In the genomic region with DNA sequence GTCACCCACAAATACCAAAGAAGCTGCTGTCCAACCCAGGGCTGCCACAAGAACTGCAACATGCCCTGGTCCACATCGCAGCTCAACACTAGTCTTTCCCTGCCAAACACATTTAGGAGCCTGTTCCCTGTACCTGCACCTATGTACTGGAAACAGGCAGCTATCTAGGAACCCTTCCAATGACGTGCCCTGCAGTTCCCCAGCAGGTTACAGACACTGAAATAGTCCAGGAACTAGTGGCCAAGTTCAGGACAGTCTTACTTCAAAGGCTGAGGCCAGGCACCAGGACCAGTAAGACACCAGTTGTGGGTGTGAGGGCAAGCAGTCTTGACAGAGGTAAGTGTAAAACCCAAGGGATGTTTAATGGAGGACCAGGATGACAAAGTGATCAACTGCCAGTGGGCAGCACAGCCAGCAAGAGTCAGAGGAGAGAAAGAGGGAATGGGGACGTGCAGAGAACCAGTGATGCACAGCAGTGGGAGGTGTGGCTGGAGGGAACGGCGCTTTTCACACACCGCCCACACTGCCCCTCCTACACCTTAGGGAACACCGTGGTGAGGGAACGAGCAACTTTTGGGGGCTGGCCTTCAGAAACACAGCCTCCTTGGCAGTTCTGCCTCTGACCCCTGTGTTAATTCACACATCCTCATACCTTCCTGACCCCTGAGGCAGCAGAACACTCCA, we compare ENCODE assay signal across 11 mouse cellular contexts. TPM values are rescaled to one million over a fixed set of nuclear protein-coding genes. Genes with fewer than 3 reads are reported as not detected.
A peak's percentile ranks its signal among the peaks of the same experiment; 100 is the strongest.
DNase-seq lines count a peak whose midpoint lies in the region; ATAC-seq and TF ChIP-seq lines count a peak whose summit lies in the region.
"Had no signal": no experiment of that assay in that cellular context is flagged by ENCODE, and none has a peak within 500 bp of the region (broad histone marks: within the 10 kb centered on the region; RNA-seq: fewer than 3 reads in every experiment).

No protein-coding gene starts in this region.

- intact Hi-C loops in heart, postnatal 36 days (cut with DNase I): loop anchor here (2.0 kb wide), 1 partner anchor 55 kb away; no protein-coding TSS in a partner anchor

- peaks cover 97% of the 10 kb centered on the region for H3K4me1 ChIP-seq in heart, embryonic 12.5 days (replicated peaks)
- H3K4me1 ChIP-seq in thymus, adult 2 months (replicated peaks; ENCODE audit: control insufficient read depth, insufficient read depth, low read length): peaks cover 84% of the 10 kb centered on the region
- peaks cover 25% of the 10 kb centered on the region for H3K4me1 ChIP-seq in embryonic facial prominence, embryonic 10.5 days

- H3K9ac ChIP-seq in heart, embryonic 12.5 days: no peak overlapping the region

- no peaks in the 10 kb centered on the region for H3K27me3 ChIP-seq in heart, embryonic 12.5 days (replicated peaks)
- H3K27me3 ChIP-seq in thymus, adult 2 months (ENCODE audit: control insufficient read depth, insufficient read depth, low read length): no peaks in the 10 kb centered on the region
- H3K27me3 ChIP-seq in embryonic facial prominence, embryonic 10.5 days (replicated peaks; ENCODE audit: low read depth, poor library complexity, severe bottlenecking): no peaks in the 10 kb centered on the region

- TF ChIP-seq POLR2A in thymus, adult 2 months (IDR thresholded peaks at IDR 0.05; ENCODE audit: control insufficient read depth, extremely low read depth, insufficient read depth, low read length, poor library complexity): no peak

- DNase-seq in heart, postnatal 36 days: no peak
- DNase-seq in layer of hippocampus, adult 2 months (ENCODE audit: low spot score in 2 of 2): peak; percentile 52 to 60
- no peak for DNase-seq in layer of hippocampus, postnatal 25 days (ENCODE audit: extremely low spot score in 1 of 2, low spot score in 1 of 2)
- peak; percentile 87 to 92 for DNase-seq in right cerebral cortex, adult 2 months (ENCODE audit: low spot score in 2 of 2)
- DNase-seq in thymus, adult 2 months: no peak
- no peak for DNase-seq in embryonic facial prominence, embryonic 10.5 days (ENCODE audit: low spot score)
- DNase-seq: cerebellum, postnatal 36 days; thymus, postnatal 25 days had no signal

- no peaks in the 10 kb centered on the region for H3K9me3 ChIP-seq in heart, embryonic 12.5 days (replicated peaks)
- no peaks in the 10 kb centered on the region for H3K9me3 ChIP-seq in embryonic facial prominence, embryonic 10.5 days

- H3K36me3 ChIP-seq in heart, embryonic 12.5 days: peaks cover 12% of the 10 kb centered on the region
- no peaks in the 10 kb centered on the region for H3K36me3 ChIP-seq in thymus, adult 2 months (ENCODE audit: control insufficient read depth, insufficient read depth, low read length)
- H3K36me3 ChIP-seq in embryonic facial prominence, embryonic 10.5 days (replicated peaks): peaks cover 19% of the 10 kb centered on the region; the same call in 1 of the 2 replicates

- H3K4me2 ChIP-seq in heart, embryonic 12.5 days: no peak overlapping the region

- no peak for ATAC-seq in heart, embryonic 12.5 days (ENCODE audit: insufficient number of reproducible peaks, low FRiP score)
- peak; percentile 50 for ATAC-seq in frontal cortex, adult (ENCODE audit: low TSS enrichment)
- ATAC-seq: intestine, postnatal 0 days had no signal

- H3K27ac ChIP-seq in heart, embryonic 12.5 days (ENCODE audit: poor library complexity, severe bottlenecking): peak overlapping the region; percentile 9; the same call in 1 of the 2 replicates
- peak overlapping the region; percentile 98 for H3K27ac ChIP-seq in layer of hippocampus, adult 2 months
- H3K27ac ChIP-seq in thymus, adult 2 months (ENCODE audit: control insufficient read depth, insufficient read depth, low read length): no peak overlapping the region
- H3K27ac ChIP-seq in embryonic facial prominence, embryonic 10.5 days (replicated peaks): no peak overlapping the region

- no peak for TF ChIP-seq CTCF in layer of hippocampus, adult 2 months (conservative IDR thresholded peaks at IDR 0.05)
- TF ChIP-seq CTCF in thymus, adult 2 months (IDR thresholded peaks at IDR 0.05; ENCODE audit: borderline replicate concordance, control insufficient read depth, extremely low read depth, insufficient read depth, low read length, poor library complexity): no peak

- WGBS in heart, embryonic 12.5 days: 55% methylated on average over 8 of the region's 8 CpGs
- 69% methylated on average over 8 of the region's 8 CpGs for WGBS in thymus, adult 2 months
- 58% methylated on average over 8 of the region's 8 CpGs for WGBS in embryonic facial prominence, embryonic 10.5 days

- no peak overlapping the region for H3K4me3 ChIP-seq in heart, embryonic 12.5 days
- peak overlapping the region; percentile 9; the same call in 1 of the 2 replicates for H3K4me3 ChIP-seq in layer of hippocampus, adult 2 months
- no peak overlapping the region for H3K4me3 ChIP-seq in thymus, adult 2 months (ENCODE audit: control insufficient read depth, insufficient read depth, low read length)
- H3K4me3 ChIP-seq in embryonic facial prominence, embryonic 10.5 days: no peak overlapping the region

RNA-seq across cellular contexts. Expression of a gene that starts 31.9 kb away (rescaled TPM):
- polyA plus RNA-seq in heart, embryonic 12.5 days (2016; fragmentation: Nextera tagmentation; extraction: Ambion mirVana): 7.5 and 7.8 TPM in 2 replicates
- 10 to 100 TPM; 43.9 to 45.5 TPM for total RNA-seq in heart, postnatal 36 days (2021)
- 100 to 1,000 TPM; 379 to 394 TPM for total RNA-seq in layer of hippocampus, adult 2 months (2021)
- total RNA-seq in layer of hippocampus, postnatal 25 days (2021): 100 to 1,000 TPM; 255 to 312 TPM
- polyA plus RNA-seq in thymus, adult 2 months (2012; rRNA removed): 279 and 356 TPM in 2 replicates
- polyA plus RNA-seq in embryonic facial prominence, embryonic 10.5 days (2016; fragmentation: Nextera tagmentation; extraction: Ambion mirVana): 3.2 and 4.0 TPM in 2 replicates

Comparison
In these comparisons a context has a peak if more than half of its experiments do, and no peak if none do; other contexts are left out.
1. DNase-seq: peak in layer of hippocampus, adult 2 months (2 of 2) and right cerebral cortex, adult 2 months (2 of 2); none in heart, postnatal 36 days (0 of 2), layer of hippocampus, postnatal 25 days (0 of 2), thymus, adult 2 months (single experiment) and embryonic facial prominence, embryonic 10.5 days (single experiment).
2. H3K27ac ChIP-seq: peak in heart, embryonic 12.5 days (single experiment) and layer of hippocampus, adult 2 months (single experiment); none in thymus, adult 2 months (single experiment) and embryonic facial prominence, embryonic 10.5 days (single experiment).
3. RNA of a gene that starts 31.9 kb away (total RNA-seq): 379 to 394 TPM in layer of hippocampus, adult 2 months and 255 to 312 TPM in layer of hippocampus, postnatal 25 days; 43.9 to 45.5 TPM in heart, postnatal 36 days; every median in the first group is over 4 times any median in the second.